Mouse (Mus musculus) limb, embryonic 11.5 days (tissue): ENCODE results near the gene Cadm2. TPM values are rescaled to one million over a fixed set of nuclear protein-coding genes. Genes with fewer than 3 reads are reported as not detected.

Source experiments
- ATAC-seq: fragments of 200-750 bp; cut with Nextera tagmentation; 2 replicates; pipeline ENCODE4 v1.8.0; 2017; ENCODE audit warnings: low read depth; ENCODE audit not compliant: insufficient number of reproducible peaks, low FRiP score, low TSS enrichment
- DNase-seq: peaks from one replicate; pipeline ENCODE4 v3.0.0-alpha.2; 2015; ENCODE audit warnings: low spot score
- H3K27ac ChIP-seq: fragments of 300-500 bp; sonication (generic); replicated peaks from 2 replicates; pipeline ENCODE4 v1.5.1; 2014; ENCODE audit warnings: low read depth, mild to moderate bottlenecking, low read length
- H3K27me3 ChIP-seq: fragments of 300-500 bp; sonication (generic); 2 replicates; pipeline ENCODE4 v1.6.1; 2014; ENCODE audit warnings: mild to moderate bottlenecking, low read length, mixed read lengths; ENCODE audit not compliant: control insufficient read depth, insufficient read depth
- H3K36me3 ChIP-seq: fragments of 300-500 bp; sonication (generic); 2 replicates; pipeline ENCODE4 v1.6.1; 2014; ENCODE audit warnings: mild to moderate bottlenecking, low read length, moderate library complexity, mixed read lengths; ENCODE audit not compliant: control insufficient read depth, insufficient read depth
- H3K4me1 ChIP-seq: fragments of 300-500 bp; sonication (generic); 2 replicates; pipeline ENCODE4 v1.6.1; 2014; ENCODE audit warnings: low read length, mixed read lengths; ENCODE audit not compliant: control insufficient read depth, insufficient read depth
- H3K4me2 ChIP-seq: fragments of 300-500 bp; sonication (generic); 2 replicates; pipeline ENCODE4 v1.6.1; 2014; ENCODE audit warnings: low read depth, mild to moderate bottlenecking, moderate library complexity; ENCODE audit not compliant: severe bottlenecking
- H3K4me3 ChIP-seq: fragments of 300-500 bp; sonication (generic); 2 replicates; pipeline ENCODE4 v1.5.1; 2014; ENCODE audit warnings: low read depth, low read length
- H3K9ac ChIP-seq: fragments of 300-500 bp; sonication (generic); 2 replicates; pipeline ENCODE4 v1.6.1; 2014; ENCODE audit warnings: mild to moderate bottlenecking, low read length
- H3K9me3 ChIP-seq: fragments of 300-500 bp; sonication (generic); 2 replicates; pipeline ENCODE4 v1.6.1; 2016; ENCODE audit warnings: low read length; ENCODE audit not compliant: control insufficient read depth
- WGBS: fragments of 180-500 bp; shearing (Covaris S2); extraction: QIAGEN DNeasy Blood & Tissue Kit; methylation state at CpG from one replicate; pipeline ENCODE4 v1.1.7; 2014; 5-methylcytosine and 5-hydroxymethylcytosine counted together
- polyA plus RNA-seq: library from polyadenylated mRNA; unstranded; fragments of >200 nt; fragmentation: Nextera tagmentation; extraction: Ambion mirVana; gene quantifications from 2 replicates; pipeline ENCODE4 v1.2.1, GENCODE M21; 2014

Gene Cadm2
- polyA plus RNA-seq, 1 experiment from 2014 or later: 2.8 TPM

- Histone ChIP-seq H3K27ac (no peak overlapping the region), H3K4me3 (no peak overlapping the region), H3K27me3 (no peaks in the 10 kb centered on the region), H3K4me1 (no peaks in the 10 kb centered on the region), H3K36me3 (no peaks in the 10 kb centered on the region), H3K4me2 (no peak overlapping the region), H3K9ac (no peak overlapping the region), H3K9me3 (no peaks in the 10 kb centered on the region)
- DNase-seq (no peak), ATAC-seq (no peak)
- WGBS: 90% methylated on average over 2 of the region's 2 CpGs
Measured at GRCm38 (mm10) chr16:67311033-67311432, 309.7 kb downstream of the Cadm2 start.

GRCm38 (mm10) chr16:67284664-67285063, 336.0 kb downstream of the Cadm2 start:
- Histone ChIP-seq H3K27me3 (no peaks in the 10 kb centered on the region), H3K27ac (no peak overlapping the region), H3K9me3 (no peaks in the 10 kb centered on the region), H3K36me3 (no peaks in the 10 kb centered on the region), H3K4me3 (no peak overlapping the region), H3K4me2 (no peak overlapping the region), H3K4me1 (no peaks in the 10 kb centered on the region), H3K9ac (no peak overlapping the region)
- ATAC-seq: no peak
- WGBS: 97% methylated on average over 3 of the region's 3 CpGs
- DNase-seq: no peak

- no peaks in the 10 kb centered on the region for H3K27me3 ChIP-seq
- no peak overlapping the region for H3K4me3 ChIP-seq
- DNase-seq (no peak), ATAC-seq (no peak)
- H3K36me3 ChIP-seq: no peaks in the 10 kb centered on the region
- H3K9me3 ChIP-seq: no peaks in the 10 kb centered on the region
- no peak overlapping the region for H3K27ac ChIP-seq
- no peaks in the 10 kb centered on the region for H3K4me1 ChIP-seq
- H3K4me2 ChIP-seq: no peak overlapping the region
- H3K9ac ChIP-seq: no peak overlapping the region
- 83% methylated on average over 5 of the region's 5 CpGs for WGBS
Measured at GRCm38 (mm10) chr16:67243598-67243997, 377.1 kb downstream of the Cadm2 start.

- WGBS: 20% methylated on average over 1 of the region's 1 CpGs
- H3K9ac ChIP-seq: no peak overlapping the region
- DNase-seq: no peak
Measured at GRCm38 (mm10) chr16:67234862-67235261, 385.8 kb downstream of the Cadm2 start.

GRCm38 (mm10) chr16:67226696-67227095, 394.0 kb downstream of the Cadm2 start:
- Histone ChIP-seq H3K4me3 (no peak overlapping the region), H3K27me3 (no peaks in the 10 kb centered on the region), H3K27ac (no peak overlapping the region), H3K36me3 (no peaks in the 10 kb centered on the region), H3K9ac (no peak overlapping the region), H3K4me1 (no peaks in the 10 kb centered on the region), H3K9me3 (no peaks in the 10 kb centered on the region), H3K4me2 (no peak overlapping the region)
- ATAC-seq (no peak), DNase-seq (no peak)
- 94% methylated on average over 1 of the region's 1 CpGs for WGBS

More at GRCm38 (mm10) chr16:67234862-67235261, 385.8 kb downstream of the Cadm2 start:
- no peak overlapping the region for H3K4me2 ChIP-seq
- ATAC-seq: no peak
- no peaks in the 10 kb centered on the region for H3K27me3 ChIP-seq
- H3K4me3 ChIP-seq: no peak overlapping the region
- H3K27ac ChIP-seq: no peak overlapping the region
- H3K4me1 ChIP-seq: no peaks in the 10 kb centered on the region
- H3K36me3 ChIP-seq: no peaks in the 10 kb centered on the region
- H3K9me3 ChIP-seq: no peaks in the 10 kb centered on the region

GRCm38 (mm10) chr16:67203329-67203728, 417.4 kb downstream of the Cadm2 start:
- DNase-seq: no peak
- no peak overlapping the region for H3K9ac ChIP-seq

GRCm38 (mm10) chr16:67192852-67193415, 427.8 kb downstream of the Cadm2 start:
- Histone ChIP-seq H3K9ac (no peak overlapping the region), H3K27ac (no peak overlapping the region), H3K27me3 (no peaks in the 10 kb centered on the region), H3K4me1 (no peaks in the 10 kb centered on the region), H3K36me3 (no peaks in the 10 kb centered on the region), H3K4me3 (no peak overlapping the region), H3K9me3 (no peaks in the 10 kb centered on the region), H3K4me2 (no peak overlapping the region)
- no peak for DNase-seq
- ATAC-seq: no peak
- WGBS: 84% methylated on average over 4 of the region's 4 CpGs

More at GRCm38 (mm10) chr16:67203329-67203728, 417.4 kb downstream of the Cadm2 start:
- Histone ChIP-seq H3K4me2 (no peak overlapping the region), H3K27ac (no peak overlapping the region), H3K4me1 (no peaks in the 10 kb centered on the region), H3K36me3 (no peaks in the 10 kb centered on the region), H3K4me3 (no peak overlapping the region), H3K9me3 (no peaks in the 10 kb centered on the region), H3K27me3 (no peaks in the 10 kb centered on the region)
- no peak for ATAC-seq

GRCm38 (mm10) chr16:67192395-67192794, 428.3 kb downstream of the Cadm2 start:
- no peak overlapping the region for H3K9ac ChIP-seq
- H3K9me3 ChIP-seq: no peaks in the 10 kb centered on the region
- H3K4me1 ChIP-seq: no peaks in the 10 kb centered on the region
- no peak overlapping the region for H3K4me3 ChIP-seq
- H3K27ac ChIP-seq: no peak overlapping the region
- 74% methylated on average over 2 of the region's 2 CpGs for WGBS
- H3K36me3 ChIP-seq: no peaks in the 10 kb centered on the region
- no peak for DNase-seq
- H3K27me3 ChIP-seq: no peaks in the 10 kb centered on the region
- no peak for ATAC-seq
- no peak overlapping the region for H3K4me2 ChIP-seq

GRCm38 (mm10) chr16:67186322-67186721, 434.4 kb downstream of the Cadm2 start:
- no peak overlapping the region for H3K4me3 ChIP-seq

More at GRCm38 (mm10) chr16:67186322-67186721, 434.4 kb downstream of the Cadm2 start:
- H3K36me3 ChIP-seq: no peaks in the 10 kb centered on the region
- H3K4me1 ChIP-seq: no peaks in the 10 kb centered on the region
- H3K27me3 ChIP-seq: no peaks in the 10 kb centered on the region
- 92% methylated on average over 1 of the region's 1 CpGs for WGBS
- H3K9ac ChIP-seq: no peak overlapping the region
- ATAC-seq: no peak
- H3K4me2 ChIP-seq: no peak overlapping the region
- no peak for DNase-seq
- no peak overlapping the region for H3K27ac ChIP-seq
- no peaks in the 10 kb centered on the region for H3K9me3 ChIP-seq
